Mouse (Mus musculus) liver, adult 2 months (tissue): Measurements from ENCODE around the gene Kcnmb2. TPM values are rescaled to one million over a fixed set of nuclear protein-coding genes. Genes with fewer than 3 reads are reported as not detected.

Experiments
- DNase-seq: peaks from one replicate; pipeline ENCODE4 v3.0.0-alpha.2; 2011; ENCODE audit warnings: low read depth, low spot score; ENCODE audit errors: extremely low read depth
- H3K27ac ChIP-seq: fragments of 200-500 bp; replicated peaks from 2 replicates; pipeline ENCODE4 v1.5.1; 2012; ENCODE audit warnings: low read depth, mild to moderate bottlenecking, control low read depth, inconsistent platforms, low read length; ENCODE audit not compliant: insufficient read depth
- H3K27me3 ChIP-seq: fragments of 200-500 bp; 2 replicates; pipeline ENCODE4 v1.6.1; 2012; ENCODE audit warnings: mild to moderate bottlenecking, moderate library complexity, low read length, inconsistent platforms; ENCODE audit not compliant: control insufficient read depth, insufficient read depth
- H3K36me3 ChIP-seq: fragments of 200-500 bp; 2 replicates; pipeline ENCODE4 v1.6.1; 2012; ENCODE audit warnings: low read length, inconsistent platforms; ENCODE audit not compliant: control insufficient read depth, insufficient read depth
- H3K4me1 ChIP-seq: fragments of 200-500 bp; 2 replicates; pipeline ENCODE4 v1.6.1; 2011; ENCODE audit warnings: low read length; ENCODE audit not compliant: control insufficient read depth, insufficient read depth
- H3K4me3 ChIP-seq: fragments of 200-500 bp; 2 replicates; pipeline ENCODE4 v1.5.1; 2011; ENCODE audit warnings: low read depth, mild to moderate bottlenecking, control low read depth, low read length, moderate library complexity; ENCODE audit not compliant: insufficient read depth
- H3K79me2 ChIP-seq: fragments of 200-500 bp; 2 replicates; pipeline ENCODE4 v1.6.1; 2012; ENCODE audit warnings: inconsistent platforms, mild to moderate bottlenecking, low read length, moderate library complexity; ENCODE audit not compliant: control insufficient read depth, insufficient read depth
- H3K9ac ChIP-seq: fragments of 200-500 bp; 2 replicates; pipeline ENCODE4 v1.6.1; 2012; ENCODE audit warnings: low read depth, mild to moderate bottlenecking, control low read depth, inconsistent platforms, low read length
- CTCF ChIP-seq: fragments of 200-500 bp; IDR thresholded peaks from 2 replicates; pipeline ENCODE4 v1.5.1; 2011; ENCODE audit warnings: low read depth, low read length, control low read depth
- POLR2A ChIP-seq: fragments of 200-500 bp; IDR thresholded peaks from 2 replicates; pipeline ENCODE4 v1.6.1; 2011; ENCODE audit warnings: low read length, control low read depth; ENCODE audit not compliant: insufficient read depth; ENCODE audit errors: extremely low read depth
- WGBS: fragments of 180-500 bp; shearing (Covaris S2); methylation state at CpG from one replicate; pipeline ENCODE4 v1.1.7; 2018; 5-methylcytosine and 5-hydroxymethylcytosine counted together
- polyA plus RNA-seq: library from polyadenylated mRNA; depleted of rRNA; stranded (reverse); fragments of >200 nt; gene quantifications from 2 replicates; pipeline ENCODE4 v1.2.3, GENCODE M21; 2012
- total RNA-seq: library from RNA; depleted of rRNA; stranded (reverse); fragments of >200 nt; gene quantifications from 2 replicates; pipeline ENCODE4 v1.2.3, GENCODE M21; 2014

Kcnmb2 gene
- total and polyA plus RNA-seq, 2 experiments, result 0.05 TPM; not detected in 1

GRCm38 (mm10) chr3:32073881-32074280 is 171.6 kb downstream of the Kcnmb2 start:
- WGBS, result 68% methylated on average over 8 of the region's 8 CpGs
- no peaks in the 10 kb centered on the region for H3K36me3 ChIP-seq
- no peaks in the 10 kb centered on the region for H3K79me2 ChIP-seq
- H3K4me1 ChIP-seq, result no peaks in the 10 kb centered on the region
- DNase-seq, result no peak
- H3K27me3 ChIP-seq, result no peaks in the 10 kb centered on the region
- no peak overlapping the region for H3K27ac ChIP-seq
- no peak for TF ChIP-seq CTCF
- no peak for TF ChIP-seq POLR2A
- no peak overlapping the region for H3K4me3 ChIP-seq
- H3K9ac ChIP-seq, result no peak overlapping the region

GRCm38 (mm10) chr3:32088762-32089161 is 186.5 kb downstream of the Kcnmb2 start:
- no peaks in the 10 kb centered on the region for H3K79me2 ChIP-seq
- DNase-seq, result no peak
- no peak for TF ChIP-seq CTCF
- no peak for TF ChIP-seq POLR2A
- 89% methylated on average over 1 of the region's 1 CpGs for WGBS
- no peak overlapping the region for H3K27ac ChIP-seq
- H3K36me3 ChIP-seq, result no peaks in the 10 kb centered on the region
- H3K27me3 ChIP-seq, result no peaks in the 10 kb centered on the region
- no peaks in the 10 kb centered on the region for H3K4me1 ChIP-seq
- no peak overlapping the region for H3K9ac ChIP-seq
- no peak overlapping the region for H3K4me3 ChIP-seq

GRCm38 (mm10) chr3:32101391-32101790 is 199.1 kb downstream of the Kcnmb2 start:
- no peaks in the 10 kb centered on the region for H3K4me1 ChIP-seq
- WGBS, result 85% methylated on average over 10 of the region's 10 CpGs
- no peak for DNase-seq
- no peak overlapping the region for H3K27ac ChIP-seq
- H3K4me3 ChIP-seq, result no peak overlapping the region
- H3K9ac ChIP-seq, result no peak overlapping the region
- H3K79me2 ChIP-seq, result no peaks in the 10 kb centered on the region
- no peaks in the 10 kb centered on the region for H3K27me3 ChIP-seq
- TF ChIP-seq CTCF (no peak), POLR2A (no peak)
- no peaks in the 10 kb centered on the region for H3K36me3 ChIP-seq

- DNase-seq, result no peak
- no peak overlapping the region for H3K9ac ChIP-seq
- TF ChIP-seq POLR2A (no peak), CTCF (no peak)
- no peak overlapping the region for H3K4me3 ChIP-seq
- no peaks in the 10 kb centered on the region for H3K4me1 ChIP-seq
- no peak overlapping the region for H3K27ac ChIP-seq
- 76% methylated on average over 5 of the region's 5 CpGs for WGBS
- H3K36me3 ChIP-seq, result no peaks in the 10 kb centered on the region
- H3K79me2 ChIP-seq, result no peaks in the 10 kb centered on the region
- H3K27me3 ChIP-seq, result no peaks in the 10 kb centered on the region
Observed at GRCm38 (mm10) chr3:32119851-32120250, 217.5 kb downstream of the Kcnmb2 start.

- H3K27ac ChIP-seq, result no peak overlapping the region
- H3K4me1 ChIP-seq, result no peaks in the 10 kb centered on the region
- DNase-seq, result no peak
- no peaks in the 10 kb centered on the region for H3K79me2 ChIP-seq
- WGBS, result 77% methylated on average over 3 of the region's 3 CpGs
- TF ChIP-seq CTCF, result no peak
- no peak for TF ChIP-seq POLR2A
- no peak overlapping the region for H3K9ac ChIP-seq
- H3K36me3 ChIP-seq, result no peaks in the 10 kb centered on the region
- no peaks in the 10 kb centered on the region for H3K27me3 ChIP-seq
- H3K4me3 ChIP-seq, result no peak overlapping the region
Observed at GRCm38 (mm10) chr3:32121731-32122130, 219.4 kb downstream of the Kcnmb2 start.

GRCm38 (mm10) chr3:32125431-32125830 is 223.1 kb downstream of the Kcnmb2 start:
- WGBS, result 79% methylated on average over 4 of the region's 4 CpGs
- no peak overlapping the region for H3K9ac ChIP-seq
- no peaks in the 10 kb centered on the region for H3K79me2 ChIP-seq

More at GRCm38 (mm10) chr3:32125431-32125830, 223.1 kb downstream of the Kcnmb2 start:
- Histone ChIP-seq H3K4me1 (no peaks in the 10 kb centered on the region), H3K27ac (no peak overlapping the region), H3K4me3 (no peak overlapping the region), H3K36me3 (no peaks in the 10 kb centered on the region), H3K27me3 (no peaks in the 10 kb centered on the region)
- DNase-seq, result no peak
- no peak for TF ChIP-seq POLR2A
